Mouse (Mus musculus): Measurements from ENCODE around the gene Syde1. TPM values are rescaled to one million over a fixed set of nuclear protein-coding genes. Genes with fewer than 3 reads are reported as not detected.

Gene Syde1
- total and polyA plus RNA-seq, 3 experiments: 0.01 TPM; not detected in 2

- no peak overlapping the region for H3K9ac ChIP-seq (ENCODE audit: control insufficient read depth, low read depth, low read length, poor library complexity, severe bottlenecking)
- no peaks in the 10 kb centered on the region for H3K9me3 ChIP-seq (replicated peaks; ENCODE audit: insufficient read depth, low read length)
- H3K4me1 ChIP-seq (ENCODE audit: control insufficient read depth in 1 of 2, insufficient read depth in 2 of 2, low read length in 2 of 2): no peaks in the 10 kb centered on the region
- H3K27ac ChIP-seq (ENCODE audit: control insufficient read depth, low read depth, low read length): no peak overlapping the region
- TF ChIP-seq TBP (IDR thresholded peaks at IDR 0.05; ENCODE audit: low read depth, low read length) (no peak), MAZ (IDR thresholded peaks at IDR 0.05; ENCODE audit: low read depth, low read length) (no peak), MYC (IDR thresholded peaks at IDR 0.05; ENCODE audit: low read depth, low read length) (no peak), ETS1 (IDR thresholded peaks at IDR 0.05; ENCODE audit: low read depth, low read length) (no peak), E2F4 (IDR thresholded peaks at IDR 0.05; ENCODE audit: borderline replicate concordance, low read depth, low read length) (no peak)
- no peaks in the 10 kb centered on the region; a peak in 1 of 4 replicates for H3K36me3 ChIP-seq (ENCODE audit: control insufficient read depth in 1 of 2, insufficient read depth in 2 of 2, low read length in 2 of 2)
- no peaks in the 10 kb centered on the region for H3K27me3 ChIP-seq (ENCODE audit: control insufficient read depth in 1 of 2, insufficient read depth in 2 of 2, low read length in 2 of 2)
- DNase-seq (ENCODE audit: low read depth, low spot score): no peak
- no peaks in the 10 kb centered on the region for H3K79me2 ChIP-seq (ENCODE audit: control insufficient read depth, insufficient read depth, low read length, poor library complexity)
- no peak overlapping the region for H3K4me3 ChIP-seq (ENCODE audit: control insufficient read depth in 1 of 2, insufficient read depth in 1 of 2, low read depth in 2 of 2, low read length in 2 of 2)
These were observed 6.2 kb downstream of the Syde1 start for GRCm38 (mm10) chr10:78585606-78586005.

GRCm38 (mm10) chr10:78584996-78585395, 6.8 kb downstream of the Syde1 start:
- H3K27ac ChIP-seq (ENCODE audit: control insufficient read depth, low read depth, low read length): no peak overlapping the region
- H3K36me3 ChIP-seq (ENCODE audit: control insufficient read depth in 1 of 2, insufficient read depth in 2 of 2, low read length in 2 of 2): no peaks in the 10 kb centered on the region; a peak in 1 of 4 replicates
- no peaks in the 10 kb centered on the region for H3K9me3 ChIP-seq (replicated peaks; ENCODE audit: insufficient read depth, low read length)
- no peak for DNase-seq (ENCODE audit: low read depth, low spot score)
- no peaks in the 10 kb centered on the region for H3K4me1 ChIP-seq (ENCODE audit: control insufficient read depth in 1 of 2, insufficient read depth in 2 of 2, low read length in 2 of 2)
- H3K9ac ChIP-seq (ENCODE audit: control insufficient read depth, low read depth, low read length, poor library complexity, severe bottlenecking): no peak overlapping the region
- H3K27me3 ChIP-seq (ENCODE audit: control insufficient read depth in 1 of 2, insufficient read depth in 2 of 2, low read length in 2 of 2): no peaks in the 10 kb centered on the region
- H3K4me3 ChIP-seq (ENCODE audit: control insufficient read depth in 1 of 2, insufficient read depth in 1 of 2, low read depth in 2 of 2, low read length in 2 of 2): no peak overlapping the region
- H3K79me2 ChIP-seq (ENCODE audit: control insufficient read depth, insufficient read depth, low read length, poor library complexity): no peaks in the 10 kb centered on the region
- no peak for TF ChIP-seq MYB (IDR thresholded peaks at IDR 0.05; ENCODE audit: low read depth, low read length)
- no peak for TF ChIP-seq ELF1 (IDR thresholded peaks at IDR 0.05; ENCODE audit: low read depth, low read length)
- TF ChIP-seq GATA1 (IDR thresholded peaks at IDR 0.05; ENCODE audit: low read depth, low read length): no peak
- TF ChIP-seq TBP (IDR thresholded peaks at IDR 0.05; ENCODE audit: low read depth, low read length): no peak
- no peak for TF ChIP-seq MEF2A (IDR thresholded peaks at IDR 0.05; ENCODE audit: extremely low read depth, insufficient replicate concordance, low read depth, low read length, poor library complexity, severe bottlenecking)
- TF ChIP-seq ZNF384 (IDR thresholded peaks at IDR 0.05; ENCODE audit: low read depth, low read length): no peak
- no peak for TF ChIP-seq GABPA (IDR thresholded peaks at IDR 0.05; ENCODE audit: low read depth, low read length)
- no peak for TF ChIP-seq MYC (IDR thresholded peaks at IDR 0.05; ENCODE audit: low read depth, low read length)
- TF ChIP-seq MAFK (IDR thresholded peaks at IDR 0.05; ENCODE audit: borderline replicate concordance, low read depth, low read length): no peak
- TF ChIP-seq BHLHE40 (IDR thresholded peaks at IDR 0.05; ENCODE audit: borderline replicate concordance, low read depth, low read length): no peak
- no peak for TF ChIP-seq CHD2 (IDR thresholded peaks at IDR 0.05; ENCODE audit: low read length)

- TF ChIP-seq SMC3 (IDR thresholded peaks at IDR 0.05; ENCODE audit: low read depth, low read length): no peak
- H3K79me2 ChIP-seq (ENCODE audit: control insufficient read depth, insufficient read depth, low read length, poor library complexity): no peaks in the 10 kb centered on the region
- H3K4me3 ChIP-seq (ENCODE audit: control insufficient read depth in 1 of 2, insufficient read depth in 1 of 2, low read depth in 2 of 2, low read length in 2 of 2): no peak overlapping the region
- no peak for DNase-seq (ENCODE audit: low read depth, low spot score)
- no peaks in the 10 kb centered on the region for H3K9me3 ChIP-seq (replicated peaks; ENCODE audit: insufficient read depth, low read length)
- H3K27me3 ChIP-seq (ENCODE audit: control insufficient read depth in 1 of 2, insufficient read depth in 2 of 2, low read length in 2 of 2): no peaks in the 10 kb centered on the region
- H3K9ac ChIP-seq (ENCODE audit: control insufficient read depth, low read depth, low read length, poor library complexity, severe bottlenecking): no peak overlapping the region
- H3K4me1 ChIP-seq (ENCODE audit: control insufficient read depth in 1 of 2, insufficient read depth in 2 of 2, low read length in 2 of 2): no peaks in the 10 kb centered on the region
- H3K36me3 ChIP-seq (ENCODE audit: control insufficient read depth in 1 of 2, insufficient read depth in 2 of 2, low read length in 2 of 2): no peaks in the 10 kb centered on the region; a peak in 1 of 4 replicates
- no peak overlapping the region for H3K27ac ChIP-seq (ENCODE audit: control insufficient read depth, low read depth, low read length)
These were observed 7.8 kb downstream of the Syde1 start for GRCm38 (mm10) chr10:78583939-78584338.

All from MEL (cell line).